Mouse (Mus musculus) liver (tissue): ENCODE measurements at regions not wholly inside any gene's neighbourhood (a gene's known extent, or its start where the extent isn't known, plus 50 kb on each side); places are given as distances from the start of the nearest gene placed in this dataset.

Experiments used
- DNase-seq: peaks from one replicate; pipeline ENCODE4 v3.0.0-alpha.2; 2020; ENCODE audit warnings: mixed read lengths

GRCm38 (mm10) chr7:75400471-75400870 is 54.9 kb upstream of the Akap13 start:
- no peak for DNase-seq

- no peak for DNase-seq
Measured at GRCm38 (mm10) chr7:75404955-75405354, 50.4 kb upstream of the Akap13 start.
